Mouse (Mus musculus) thymus, adult 2 months (tissue): ENCODE data around the gene Sema5b.

Experiments used
- CTCF ChIP-seq: fragments of 200-500 bp; IDR thresholded peaks from 2 replicates; pipeline ENCODE4 v1.5.1; 2012; ENCODE audit warnings: mild to moderate bottlenecking, control low read depth, low read length, moderate library complexity, borderline replicate concordance; ENCODE audit not compliant: control insufficient read depth, poor library complexity, insufficient read depth; ENCODE audit errors: extremely low read depth
- POLR2A ChIP-seq: fragments of 200-500 bp; IDR thresholded peaks from 2 replicates; pipeline ENCODE4 v1.6.1; 2012; ENCODE audit warnings: mild to moderate bottlenecking, low read length, control low read depth, moderate library complexity; ENCODE audit not compliant: control insufficient read depth, poor library complexity, insufficient read depth; ENCODE audit errors: extremely low read depth

DNA sequence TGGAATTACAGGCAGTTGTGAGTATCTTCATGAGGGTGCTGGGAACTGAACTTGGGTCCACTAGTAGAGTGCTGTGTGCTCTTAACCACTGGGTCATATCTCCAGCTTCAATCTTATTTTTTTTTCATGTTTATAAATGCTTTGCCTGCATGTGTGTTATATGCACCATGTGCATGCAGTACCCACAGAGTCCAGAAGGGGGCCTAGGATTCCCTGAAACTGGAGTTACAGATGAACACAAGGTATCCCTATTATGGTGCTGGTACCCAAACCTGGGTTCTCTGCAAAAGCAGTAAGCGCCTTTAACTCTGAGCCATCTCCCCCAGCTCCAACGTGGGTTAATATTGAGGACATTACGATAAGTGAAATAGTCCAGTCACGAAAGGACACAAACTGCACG, 52.5 kb downstream of the Sema5b start:
- no peak for TF ChIP-seq POLR2A
- TF ChIP-seq CTCF: no peak
